Mouse (Mus musculus) kidney, embryonic 15.5 days (tissue): ENCODE results near the gene Tarbp2. TPM values are rescaled to one million over a fixed set of nuclear protein-coding genes. Genes with fewer than 3 reads are reported as not detected.
A peak's percentile ranks its signal among the peaks of the same experiment; 100 is the strongest.

Source experiments
- ATAC-seq: fragments of 200-750 bp; cut with Nextera tagmentation; replicated peaks from 2 replicates; pipeline ENCODE4 v1.8.0; 2017; ENCODE audit warnings: moderate TSS enrichment; ENCODE audit not compliant: low FRiP score
- H3K27ac ChIP-seq: fragments of 300-500 bp; sonication (generic); 2 replicates; pipeline ENCODE4 v1.5.1; 2015; ENCODE audit warnings: mild to moderate bottlenecking, inconsistent platforms
- H3K27me3 ChIP-seq: fragments of 300-500 bp; sonication (generic); 2 replicates; pipeline ENCODE4 v1.6.1; 2015; ENCODE audit warnings: inconsistent platforms
- H3K36me3 ChIP-seq: fragments of 300-500 bp; sonication (generic); 2 replicates; pipeline ENCODE4 v1.6.1; 2015; ENCODE audit warnings: inconsistent platforms
- H3K4me1 ChIP-seq: fragments of 300-500 bp; sonication (generic); 2 replicates; pipeline ENCODE4 v1.6.1; 2015; ENCODE audit warnings: inconsistent platforms
- H3K4me2 ChIP-seq: fragments of 300-500 bp; sonication (generic); 2 replicates; pipeline ENCODE4 v1.6.1; 2015; ENCODE audit warnings: moderate library complexity, mild to moderate bottlenecking, inconsistent platforms
- H3K4me3 ChIP-seq: fragments of 300-500 bp; sonication (generic); replicated peaks from 2 replicates; pipeline ENCODE4 v1.5.1; 2015; ENCODE audit warnings: mild to moderate bottlenecking, inconsistent platforms
- H3K9ac ChIP-seq: fragments of 300-500 bp; sonication (generic); 2 replicates; pipeline ENCODE4 v1.6.1; 2015; ENCODE audit warnings: mild to moderate bottlenecking, inconsistent platforms
- H3K9me3 ChIP-seq: fragments of 300-500 bp; sonication (generic); replicated peaks from 2 replicates; pipeline ENCODE4 v1.6.1; 2016; ENCODE audit warnings: inconsistent platforms
- WGBS: fragments of 180-500 bp; shearing (Covaris S2); methylation state at CpG from one replicate; pipeline ENCODE4 v1.1.7; 2015; ENCODE audit warnings: mixed read lengths; 5-methylcytosine and 5-hydroxymethylcytosine counted together
- polyA plus RNA-seq: library from polyadenylated mRNA; unstranded; fragments of >200 nt; fragmentation: Nextera tagmentation; extraction: Ambion mirVana; gene quantifications from 2 replicates; pipeline ENCODE4 v1.2.1, GENCODE M21; 2015

Tarbp2 gene
- polyA plus RNA-seq, 1 experiment from 2014 or later: 92.0 TPM

GRCm38 (mm10) chr15:102516728-102517404, 1.1 kb upstream of the Tarbp2 start, which contains the start of gene Map3k12:
Gene Map3k12 (minus strand): TSS chr15:102517064.
- Histone ChIP-seq H3K9me3 (no peaks in the 10 kb centered on the region), H3K9ac (peak within 1 kb of the TSS; percentile 61), H3K27me3 (no peaks in the 10 kb centered on the region), H3K4me2 (peak within 1 kb of the TSS; percentile 81), H3K27ac (peak within 1 kb of the TSS; percentile 100), H3K4me1 (peaks cover 47% of the 10 kb centered on the region), H3K36me3 (peaks cover 18% of the 10 kb centered on the region), H3K4me3 (peak within 1 kb of the TSS; percentile 80)
- peak; percentile 10 for ATAC-seq
- under 1% methylated on average over 43 of the region's 43 CpGs for WGBS

- H3K27me3 ChIP-seq: no peaks in the 10 kb centered on the region
- H3K27ac ChIP-seq: peak overlapping the region; percentile 100
- WGBS: 0% methylated on average over 10 of the region's 10 CpGs
- peaks cover 40% of the 10 kb centered on the region for H3K4me1 ChIP-seq
- H3K36me3 ChIP-seq: peaks cover 26% of the 10 kb centered on the region
- H3K9ac ChIP-seq: peak overlapping the region; percentile 61
- H3K4me2 ChIP-seq: peak overlapping the region; percentile 81
- no peak for ATAC-seq
- H3K9me3 ChIP-seq: no peaks in the 10 kb centered on the region
- H3K4me3 ChIP-seq: peak overlapping the region; percentile 80
Observed at GRCm38 (mm10) chr15:102517631-102517975, 389 bp upstream of the Tarbp2 start.

GRCm38 (mm10) chr15:102518859-102519201, 838 bp downstream of the Tarbp2 start:
- no peaks in the 10 kb centered on the region for H3K9me3 ChIP-seq
- H3K4me1 ChIP-seq: peaks cover 34% of the 10 kb centered on the region
- H3K36me3 ChIP-seq: peaks cover 35% of the 10 kb centered on the region
- peak overlapping the region; percentile 85 for H3K9ac ChIP-seq
- peak overlapping the region; percentile 80 for H3K4me3 ChIP-seq
- 17% methylated on average over 9 of the region's 9 CpGs for WGBS
- H3K4me2 ChIP-seq: peak overlapping the region; percentile 81
- no peak; the same call in 1 of the 2 replicates for ATAC-seq
- no peaks in the 10 kb centered on the region for H3K27me3 ChIP-seq
- H3K27ac ChIP-seq: peak overlapping the region; percentile 100

DNA sequence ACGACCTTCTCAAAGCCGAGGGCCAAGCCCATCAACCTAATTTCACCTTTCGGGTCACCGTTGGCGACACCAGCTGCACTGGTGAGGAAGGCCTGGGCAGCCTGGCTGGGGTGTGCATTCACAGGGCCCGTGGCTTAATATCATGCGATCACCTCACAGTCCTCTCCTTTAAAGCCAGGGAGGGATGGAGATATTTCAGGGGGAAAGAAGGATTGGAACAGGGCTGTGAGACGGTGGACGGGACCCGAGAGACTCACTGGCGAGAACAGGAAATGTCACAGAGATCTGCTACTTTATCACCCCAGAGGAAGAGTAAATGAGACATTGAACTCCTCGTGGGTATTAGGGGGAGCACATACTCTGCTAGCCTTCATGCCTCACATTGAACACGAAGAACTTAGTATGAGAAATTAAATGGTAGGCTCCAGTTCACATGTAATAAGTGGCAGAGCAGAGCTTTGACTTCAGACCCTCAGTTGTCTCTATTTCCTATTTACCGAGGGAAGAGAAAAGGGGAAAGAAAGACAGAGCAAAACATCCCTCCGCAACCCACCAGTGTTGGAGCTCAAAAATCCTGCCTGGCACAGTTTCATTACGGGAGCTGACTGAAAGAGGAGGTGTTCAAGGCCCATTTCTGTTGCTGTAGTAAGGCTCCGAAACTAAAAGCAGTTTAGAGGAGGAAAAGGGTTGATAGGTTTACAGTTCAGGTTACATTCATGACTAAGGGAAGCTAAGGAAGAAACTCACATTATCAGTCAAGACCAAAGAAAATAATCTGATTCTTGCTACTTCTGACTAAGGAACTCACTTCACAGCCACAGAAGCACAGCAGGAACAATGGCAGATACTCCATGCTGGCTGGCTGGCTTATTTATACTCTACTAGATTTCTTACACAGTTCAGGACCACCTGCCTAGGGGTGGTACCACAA, 1.5 kb downstream of the Tarbp2 start:
- no peaks in the 10 kb centered on the region for H3K27me3 ChIP-seq
- H3K4me3 ChIP-seq: peak overlapping the region; percentile 80
- peak overlapping the region; percentile 100; the same call in 1 of the 2 replicates for H3K27ac ChIP-seq

GRCm38 (mm10) chr15:102520416-102520815, 2.4 kb downstream of the Tarbp2 start:
- Histone ChIP-seq H3K9ac (0 out of 2 replicates have a peak overlapping the region, but pooled peaks have one; percentile 14), H3K27ac (no peak overlapping the region), H3K27me3 (no peaks in the 10 kb centered on the region), H3K4me3 (no peak overlapping the region), H3K4me2 (no peak overlapping the region), H3K9me3 (no peaks in the 10 kb centered on the region), H3K36me3 (peaks cover 49% of the 10 kb centered on the region), H3K4me1 (peaks cover 30% of the 10 kb centered on the region)
- ATAC-seq: no peak
- WGBS: 85% methylated on average over 4 of the region's 4 CpGs

More for the DNA sequence above, 1.5 kb downstream of the Tarbp2 start:
- 50% methylated on average over 17 of the region's 17 CpGs for WGBS
- Histone ChIP-seq H3K4me2 (peak overlapping the region; percentile 81), H3K4me1 (peaks cover 34% of the 10 kb centered on the region), H3K36me3 (peaks cover 41% of the 10 kb centered on the region), H3K9me3 (no peaks in the 10 kb centered on the region), H3K9ac (peak overlapping the region; percentile 85)
- ATAC-seq: no peak

DNA sequence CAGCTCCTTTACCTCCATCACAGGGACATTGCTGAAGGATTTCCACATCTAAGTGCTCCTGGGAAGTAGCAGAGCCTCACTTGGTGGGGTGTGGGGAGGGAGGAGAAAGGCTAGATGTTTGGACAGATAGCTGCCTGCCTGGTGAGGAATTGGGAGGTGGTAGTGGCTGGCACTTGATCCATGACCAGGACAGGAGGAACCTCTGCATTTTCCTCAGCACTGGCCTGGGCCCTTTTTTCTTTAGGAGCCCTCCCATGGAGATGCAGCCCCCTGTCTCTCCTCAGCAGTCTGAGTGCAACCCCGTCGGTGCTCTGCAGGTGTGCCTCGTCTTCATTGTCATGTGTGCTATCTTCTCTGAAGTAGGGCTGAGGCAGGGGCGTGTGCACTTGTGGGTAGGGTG, 3.5 kb downstream of the Tarbp2 start:
- ATAC-seq: no peak
- H3K27me3 ChIP-seq: no peaks in the 10 kb centered on the region
- H3K4me2 ChIP-seq: no peak overlapping the region
- no peaks in the 10 kb centered on the region for H3K9me3 ChIP-seq
- WGBS: 89% methylated on average over 4 of the region's 4 CpGs
- peaks cover 20% of the 10 kb centered on the region for H3K4me1 ChIP-seq
- H3K9ac ChIP-seq: no peak overlapping the region
- H3K36me3 ChIP-seq: peaks cover 54% of the 10 kb centered on the region
- H3K27ac ChIP-seq: no peak overlapping the region
- no peak overlapping the region for H3K4me3 ChIP-seq

GRCm38 (mm10) chr15:102524892-102525485, 7.0 kb downstream of the Tarbp2 start, which contains the start of gene Npff:
Gene Npff (minus strand): TSS chr15:102524942.
- H3K27me3 ChIP-seq: no peaks in the 10 kb centered on the region
- no peak within 1 kb of the TSS for H3K4me2 ChIP-seq
- H3K9ac ChIP-seq: peak within 1 kb of the TSS; percentile 15; the same call in 1 of the 2 replicates
- no peak within 1 kb of the TSS for H3K27ac ChIP-seq
- H3K4me1 ChIP-seq: peaks cover 10% of the 10 kb centered on the region
- ATAC-seq: no peak
- peaks cover 82% of the 10 kb centered on the region for H3K36me3 ChIP-seq
- no peaks in the 10 kb centered on the region for H3K9me3 ChIP-seq
- no peak within 1 kb of the TSS for H3K4me3 ChIP-seq
- WGBS: 4% methylated on average over 3 of the region's 3 CpGs

GRCm38 (mm10) chr15:102526111-102527002, 8.4 kb downstream of the Tarbp2 start:
- no peaks in the 10 kb centered on the region for H3K4me1 ChIP-seq
- ATAC-seq: no peak
- H3K27me3 ChIP-seq: no peaks in the 10 kb centered on the region

DNA sequence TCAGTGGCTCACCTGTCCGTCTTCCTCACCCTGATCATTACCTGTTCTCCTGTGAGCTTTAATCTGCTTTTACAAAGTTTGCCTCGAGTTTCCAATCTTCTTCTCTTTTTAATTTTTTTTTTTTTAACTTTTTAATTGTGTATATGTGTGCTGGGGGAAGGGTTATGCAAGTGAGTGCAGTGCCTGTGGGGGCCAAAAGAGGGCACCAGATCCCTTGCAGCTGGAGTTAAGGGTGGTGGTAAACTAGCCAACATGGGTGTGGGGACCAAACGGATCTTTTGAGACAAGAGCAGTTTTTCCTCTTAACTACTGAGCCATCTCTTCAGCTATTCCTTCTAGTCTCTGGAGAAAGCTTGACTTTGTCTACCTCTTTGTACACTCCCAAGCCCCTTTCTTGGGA, 9.9 kb downstream of the Tarbp2 start:
- Histone ChIP-seq H3K27me3 (no peaks in the 10 kb centered on the region), H3K9ac (no peak overlapping the region), H3K27ac (no peak overlapping the region), H3K36me3 (peaks cover 82% of the 10 kb centered on the region), H3K4me2 (no peak overlapping the region), H3K9me3 (no peaks in the 10 kb centered on the region), H3K4me3 (no peak overlapping the region), H3K4me1 (no peaks in the 10 kb centered on the region)
- no peak for ATAC-seq
- WGBS: 79% methylated on average over 3 of the region's 3 CpGs

More at GRCm38 (mm10) chr15:102526111-102527002, 8.4 kb downstream of the Tarbp2 start:
- Histone ChIP-seq H3K4me3 (no peak overlapping the region), H3K36me3 (peaks cover 83% of the 10 kb centered on the region), H3K9ac (no peak overlapping the region), H3K27ac (no peak overlapping the region), H3K9me3 (no peaks in the 10 kb centered on the region), H3K4me2 (no peak overlapping the region)
- WGBS: 70% methylated on average over 6 of the region's 6 CpGs

DNA sequence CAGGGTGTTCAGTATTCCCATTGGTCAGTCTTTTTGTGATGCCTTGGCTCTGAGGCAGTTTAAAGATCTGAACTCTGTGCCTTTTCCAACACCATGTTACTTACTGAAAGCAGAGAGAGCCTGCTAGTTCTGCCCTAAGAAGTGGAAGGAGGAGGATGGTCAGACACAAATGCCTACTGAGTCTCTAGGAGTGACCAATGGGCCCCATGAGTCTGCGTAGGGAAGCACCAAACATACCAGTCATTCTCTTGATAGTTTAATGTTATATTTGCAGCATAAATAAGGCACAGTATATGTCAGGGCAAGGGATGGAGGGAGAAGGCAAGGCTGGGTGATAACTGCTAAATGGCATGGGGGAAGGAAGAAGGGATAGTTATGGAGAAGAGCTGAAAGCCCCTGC, 10.4 kb downstream of the Tarbp2 start:
- H3K27me3 ChIP-seq: no peaks in the 10 kb centered on the region
- no peak overlapping the region for H3K4me2 ChIP-seq
- H3K9ac ChIP-seq: no peak overlapping the region
- 90% methylated on average over 1 of the region's 1 CpGs for WGBS
- no peaks in the 10 kb centered on the region for H3K4me1 ChIP-seq
- ATAC-seq: no peak
- peaks cover 85% of the 10 kb centered on the region for H3K36me3 ChIP-seq
- H3K4me3 ChIP-seq: no peak overlapping the region
- H3K27ac ChIP-seq: no peak overlapping the region
- no peaks in the 10 kb centered on the region for H3K9me3 ChIP-seq

DNA sequence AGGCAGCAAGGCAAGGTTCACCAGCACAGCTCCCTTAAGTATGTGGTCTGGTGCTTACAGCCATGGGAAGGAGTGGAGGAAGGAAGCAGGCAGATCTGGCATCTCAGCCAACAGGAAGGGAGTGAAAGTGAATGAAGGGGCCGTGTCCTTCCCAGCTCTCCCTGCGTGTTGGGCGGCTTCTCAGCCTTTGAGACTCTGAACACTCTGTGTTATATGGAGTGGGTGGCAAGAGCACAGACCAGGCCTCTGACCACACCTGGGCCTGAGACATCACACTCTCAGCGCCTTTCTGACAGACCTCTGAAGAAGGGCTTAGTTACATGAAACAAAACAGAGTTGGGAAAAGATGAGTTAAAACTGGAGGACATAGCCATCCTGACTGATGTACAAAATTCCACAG, 12.6 kb downstream of the Tarbp2 start:
- Histone ChIP-seq H3K9me3 (no peaks in the 10 kb centered on the region), H3K4me3 (no peak overlapping the region), H3K27me3 (no peaks in the 10 kb centered on the region), H3K9ac (no peak overlapping the region), H3K4me1 (no peaks in the 10 kb centered on the region), H3K27ac (no peak overlapping the region), H3K36me3 (peaks cover 83% of the 10 kb centered on the region), H3K4me2 (no peak overlapping the region)
- 78% methylated on average over 4 of the region's 4 CpGs for WGBS
- no peak for ATAC-seq
